Mouse (Mus musculus): ENCODE results near the gene Adcy9.
A peak's percentile ranks its signal among the peaks of the same experiment; 100 is the strongest.

Gene Adcy9

GRCm38 (mm10) chr16:4420298-4421054, at the start of gene Adcy9:
Gene Adcy9, minus strand, starts transcription at chr16:4420498.
- DNase-seq, result peak; percentile 95

- DNase-seq, result peak; percentile 36
These were observed 49.5 kb upstream of the Adcy9 start for GRCm38 (mm10) chr16:4469599-4470352.

- no peak for DNase-seq
These were observed 44.3 kb upstream of the Adcy9 start for GRCm38 (mm10) chr16:4464529-4465089.

- DNase-seq, result no peak
These were observed 37.6 kb upstream of the Adcy9 start for GRCm38 (mm10) chr16:4457927-4458326.

GRCm38 (mm10) chr16:4456391-4456790, 36.1 kb upstream of the Adcy9 start:
- DNase-seq, result no peak

- no peak for DNase-seq
These were observed 35.4 kb upstream of the Adcy9 start for GRCm38 (mm10) chr16:4455693-4456092.

GRCm38 (mm10) chr16:4454563-4454962, 34.3 kb upstream of the Adcy9 start:
- DNase-seq, result no peak

GRCm38 (mm10) chr16:4449418-4449817, 29.1 kb upstream of the Adcy9 start:
- no peak for DNase-seq

- peak; percentile 65 for DNase-seq
These were observed 27.9 kb upstream of the Adcy9 start for GRCm38 (mm10) chr16:4448235-4448634.

- DNase-seq, result no peak
These were observed 26.1 kb upstream of the Adcy9 start for GRCm38 (mm10) chr16:4446395-4446794.

- no peak for DNase-seq
These were observed 24.1 kb upstream of the Adcy9 start for GRCm38 (mm10) chr16:4444378-4444777.

GRCm38 (mm10) chr16:4439302-4440066, 19.2 kb upstream of the Adcy9 start:
- peak; percentile 51 for DNase-seq

- peak; percentile 32 for DNase-seq
These were observed 16.4 kb upstream of the Adcy9 start for GRCm38 (mm10) chr16:4436738-4437137.

- peak; percentile 47 for DNase-seq
These were observed 15.1 kb upstream of the Adcy9 start for GRCm38 (mm10) chr16:4435371-4435770.

- DNase-seq, result no peak
These were observed 11.5 kb upstream of the Adcy9 start for GRCm38 (mm10) chr16:4431841-4432240.

GRCm38 (mm10) chr16:4431013-4431412, 10.7 kb upstream of the Adcy9 start:
- DNase-seq, result no peak

GRCm38 (mm10) chr16:4430232-4430631, 9.9 kb upstream of the Adcy9 start:
- no peak for DNase-seq

- no peak for DNase-seq
These were observed 5.4 kb upstream of the Adcy9 start for GRCm38 (mm10) chr16:4425658-4426234.

- no peak for DNase-seq
These were observed 3.3 kb upstream of the Adcy9 start for GRCm38 (mm10) chr16:4423613-4424012.

GRCm38 (mm10) chr16:4422991-4423390, 2.7 kb upstream of the Adcy9 start:
- no peak for DNase-seq

- peak; percentile 75 for DNase-seq
These were observed 576 bp downstream of the Adcy9 start for GRCm38 (mm10) chr16:4419546-4420297.

All from kidney, postnatal 10 days (tissue).